Mouse (Mus musculus) testis, postnatal 14 days (tissue): ENCODE results near the gene Foxf2.

Experiments used
- DNase-seq: peaks from one replicate; pipeline ENCODE4 v3.0.0; 2021; ENCODE audit warnings: low spot score

Gene Foxf2

GRCm38 (mm10) chr13:31626183-31626801, 676 bp downstream of the Foxf2 start:
- peak; percentile 12 for DNase-seq

DNA sequence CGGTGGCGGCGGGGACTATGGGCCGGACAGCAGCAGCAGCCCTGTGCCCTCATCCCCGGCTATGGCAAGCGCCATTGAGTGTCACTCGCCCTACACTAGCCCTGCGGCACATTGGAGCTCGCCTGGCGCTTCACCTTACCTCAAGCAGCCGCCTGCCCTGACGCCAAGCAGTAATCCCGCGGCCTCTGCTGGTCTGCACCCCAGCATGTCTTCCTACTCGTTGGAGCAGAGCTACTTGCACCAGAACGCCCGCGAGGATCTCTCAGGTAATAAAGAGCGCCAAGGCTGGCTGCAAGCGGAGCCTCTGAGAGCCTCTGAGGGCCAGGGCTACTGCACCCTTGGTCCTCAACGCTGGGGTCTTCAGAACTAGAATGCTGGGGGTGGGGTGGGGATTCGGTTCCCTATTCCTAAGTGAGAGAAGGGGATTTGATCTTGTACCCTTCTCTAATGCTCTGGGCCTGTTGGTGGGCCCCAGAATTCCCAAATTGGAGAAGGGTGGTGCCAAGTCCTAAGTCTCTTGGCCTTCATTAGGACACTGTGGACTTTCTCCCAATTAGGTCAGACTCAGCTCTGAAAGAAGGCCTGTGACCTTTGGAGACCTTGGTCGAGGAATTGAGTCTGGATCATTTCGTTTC, 1.5 kb downstream of the Foxf2 start:
- no peak for DNase-seq

DNA sequence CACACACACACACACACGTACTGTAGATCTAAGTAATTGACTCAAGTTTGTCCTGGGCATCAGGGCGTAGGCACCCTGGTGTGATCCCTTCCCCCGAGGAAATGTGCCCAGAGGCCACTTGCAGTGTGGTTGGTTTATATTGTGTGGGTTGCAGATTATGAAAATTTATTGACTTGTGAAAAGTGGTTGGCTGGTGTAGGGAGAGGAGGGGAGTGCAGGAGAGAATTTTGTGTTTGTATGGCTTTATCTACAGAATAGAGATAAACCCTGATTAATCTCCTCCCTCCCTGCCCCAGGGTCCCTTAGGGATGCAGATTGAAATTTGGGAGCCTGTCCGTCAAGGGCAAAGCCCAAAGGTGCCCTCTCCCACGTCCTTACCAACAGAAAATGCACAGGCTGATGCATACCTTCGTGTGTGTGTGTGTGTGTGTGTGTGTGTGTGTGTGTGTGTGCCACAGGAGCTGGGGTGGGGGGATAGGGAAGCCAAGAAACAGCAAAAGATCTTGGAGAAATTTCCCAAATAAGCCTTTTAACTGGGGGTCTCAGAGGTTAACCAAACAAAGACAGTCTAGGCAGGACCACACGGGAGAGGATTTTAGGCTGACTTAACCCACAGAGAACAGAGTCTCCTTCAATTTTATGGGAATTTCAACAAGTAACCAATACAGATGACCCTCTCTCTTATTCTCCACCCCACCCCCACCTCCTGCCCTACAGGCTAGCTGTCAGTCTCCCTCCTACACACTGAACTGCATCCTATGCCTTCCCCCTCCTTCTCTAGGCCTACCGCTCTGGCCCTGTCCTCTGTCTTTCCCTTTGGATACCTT, 2.5 kb downstream of the Foxf2 start:
- no peak for DNase-seq

- DNase-seq, result no peak
Observed at GRCm38 (mm10) chr13:31628691-31629180, 3.1 kb downstream of the Foxf2 start.

DNA sequence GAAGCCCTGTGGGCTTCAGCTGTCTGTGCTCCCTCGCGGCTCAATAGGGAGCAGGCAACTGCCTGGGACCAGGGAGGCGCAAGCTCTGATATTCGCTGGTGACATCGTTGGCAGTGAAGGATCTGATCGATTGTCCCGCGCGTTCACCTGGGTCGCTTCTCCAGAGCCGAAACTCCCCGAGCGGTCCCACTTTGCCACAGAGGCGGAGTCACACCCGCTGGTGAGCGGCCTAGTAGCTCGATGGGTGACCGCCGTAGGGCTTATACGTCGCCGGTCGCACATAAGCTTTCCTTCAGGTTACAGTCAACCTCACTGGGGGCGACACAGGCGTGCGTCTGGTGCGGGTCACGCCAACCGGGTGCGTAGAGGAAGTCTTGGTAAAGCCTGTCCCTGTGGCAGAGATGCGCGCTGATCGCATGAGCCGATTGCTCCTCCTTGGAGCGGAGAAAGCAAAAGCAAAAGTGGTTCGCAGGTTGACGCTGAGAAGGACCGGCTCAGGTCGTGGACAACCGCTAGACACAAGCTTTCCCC, 3.8 kb downstream of the Foxf2 start:
- no peak for DNase-seq

- DNase-seq, result no peak
Observed at GRCm38 (mm10) chr13:31630051-31630450, 4.4 kb downstream of the Foxf2 start.

- no peak for DNase-seq
Observed at GRCm38 (mm10) chr13:31630551-31630950, 4.9 kb downstream of the Foxf2 start.

DNA sequence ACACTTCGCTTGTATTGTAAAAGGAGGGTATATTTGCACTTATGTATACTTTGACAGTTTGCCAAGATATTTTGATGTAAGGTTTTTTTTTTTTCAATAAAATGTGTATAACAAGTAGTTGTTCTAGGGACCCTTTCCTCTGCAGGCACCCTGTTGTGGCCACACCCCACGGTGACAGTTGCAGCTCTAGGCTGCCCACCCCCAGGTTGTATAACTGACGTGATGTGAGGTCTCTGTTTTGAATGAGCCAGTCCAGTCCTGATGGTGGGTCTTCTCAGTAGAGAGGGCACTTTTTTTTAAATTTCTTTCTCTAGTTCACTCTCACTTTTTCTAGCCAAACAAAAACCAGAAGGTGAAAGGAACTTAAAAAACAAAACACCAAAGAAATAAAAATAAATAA, 5.7 kb downstream of the Foxf2 start:
- DNase-seq, result no peak

DNA sequence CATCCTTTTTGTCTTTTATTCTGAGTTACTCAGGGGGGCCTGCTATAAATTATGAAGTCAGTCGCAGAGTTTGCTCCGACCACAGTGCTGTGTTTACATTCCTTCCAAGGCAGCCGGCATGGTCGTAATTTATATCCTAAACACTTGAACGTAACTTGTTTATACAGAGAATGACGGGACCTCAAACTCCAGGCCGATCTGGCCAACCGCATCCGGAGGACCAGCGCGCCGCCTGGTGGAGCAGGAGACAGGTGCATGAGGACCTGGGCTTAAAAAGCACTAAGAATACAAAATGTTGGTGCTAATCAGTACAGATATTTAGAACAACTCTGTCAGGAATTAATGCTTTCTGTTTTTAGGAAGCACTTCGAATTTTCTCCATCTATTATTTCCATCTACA, 6.8 kb downstream of the Foxf2 start:
- no peak for DNase-seq

- DNase-seq, result no peak
Observed at GRCm38 (mm10) chr13:31633259-31633658, 7.6 kb downstream of the Foxf2 start.

- DNase-seq, result no peak
Observed at GRCm38 (mm10) chr13:31635546-31635945, 9.9 kb downstream of the Foxf2 start.

DNA sequence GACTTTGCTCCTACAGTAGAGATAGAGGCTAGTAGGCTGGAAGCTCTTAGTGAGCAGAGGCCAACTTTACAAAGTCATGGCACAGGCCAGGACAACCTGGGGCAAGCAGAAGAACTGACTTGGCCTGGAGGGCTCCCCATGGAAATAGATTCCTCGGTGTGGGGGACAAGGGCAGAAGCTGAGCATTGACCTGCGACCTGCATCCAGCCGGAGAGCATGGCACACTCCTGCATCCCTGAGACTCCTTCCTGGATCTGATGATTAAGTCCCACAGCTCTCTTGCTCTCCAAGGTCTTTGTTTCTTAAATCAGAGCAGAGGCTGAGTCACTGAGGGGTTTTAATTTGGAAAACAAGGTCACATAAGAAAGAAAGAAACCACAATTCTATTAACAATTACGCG, 15.9 kb downstream of the Foxf2 start:
- no peak for DNase-seq

DNA sequence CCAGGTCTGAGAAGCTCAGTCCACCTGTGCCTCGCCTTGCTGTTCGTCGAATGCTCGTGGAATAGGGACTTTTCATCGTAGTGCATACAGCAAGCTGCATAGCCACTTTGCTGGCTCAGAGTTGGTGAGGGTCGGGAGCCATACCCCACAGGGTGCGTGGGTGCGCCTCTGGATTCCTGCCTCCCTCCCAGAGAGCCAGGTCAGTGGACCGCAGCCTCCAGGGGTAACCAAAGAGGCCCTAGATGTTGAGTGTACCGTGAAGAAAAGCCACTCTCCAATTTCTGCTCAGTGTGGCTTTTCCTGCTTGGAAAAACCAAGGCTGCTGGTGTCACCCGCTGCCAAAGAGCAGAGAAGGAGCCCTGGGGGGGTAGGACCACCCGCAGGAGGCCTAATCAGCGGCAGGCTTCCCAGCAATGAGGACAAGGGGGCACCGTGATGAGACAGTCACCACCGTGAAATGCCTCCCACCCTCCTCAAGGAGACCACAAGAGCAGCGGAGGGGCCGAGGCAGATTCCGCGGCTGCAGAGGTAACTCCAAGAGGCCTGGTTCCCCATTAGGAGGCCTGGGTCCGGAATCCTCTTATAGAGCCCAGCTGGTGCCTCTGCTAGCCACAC, 26.6 kb downstream of the Foxf2 start:
- DNase-seq, result no peak

DNA sequence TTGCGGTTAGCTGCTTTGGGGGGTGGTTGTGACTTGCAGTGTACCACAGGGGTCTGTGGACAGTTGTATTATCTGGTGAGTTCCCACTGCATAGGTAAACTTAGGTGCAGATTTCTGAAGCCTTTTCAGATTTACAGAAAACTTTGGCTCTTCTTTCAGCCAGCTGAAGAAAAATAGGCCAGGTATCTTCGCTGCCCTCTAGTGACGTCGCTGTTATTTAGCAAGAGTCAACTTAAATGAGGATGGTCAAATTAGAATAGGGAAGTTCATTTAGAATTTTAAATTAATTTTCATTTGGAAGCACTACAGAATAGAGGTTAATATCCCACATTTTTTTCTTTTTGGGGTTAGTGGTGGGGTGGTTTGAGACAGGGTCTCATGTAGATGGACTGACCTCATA, 30.6 kb downstream of the Foxf2 start:
- DNase-seq, result no peak

DNA sequence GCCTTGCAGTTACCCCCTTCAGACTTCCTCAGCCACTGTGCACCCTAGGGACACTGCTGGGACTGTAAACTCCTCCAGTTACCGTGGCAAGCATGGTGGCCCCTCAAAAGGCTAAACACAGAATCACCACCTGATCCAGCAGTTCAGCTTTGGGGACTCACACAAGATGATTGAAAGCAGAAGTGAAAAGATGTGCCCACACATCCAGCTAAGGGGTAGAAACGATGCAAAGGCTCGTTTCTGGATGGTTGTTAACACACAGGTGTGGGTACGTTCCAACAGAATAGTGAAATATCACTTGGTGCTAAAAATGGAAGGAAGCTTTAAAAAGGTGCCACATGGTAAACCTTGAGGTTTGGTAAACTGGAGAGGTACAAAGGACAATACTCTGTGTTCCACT, 32.6 kb downstream of the Foxf2 start:
- DNase-seq, result no peak

- DNase-seq, result peak; percentile 14
Observed at GRCm38 (mm10) chr13:31658963-31659362, 33.3 kb downstream of the Foxf2 start.

- no peak for DNase-seq
Observed at GRCm38 (mm10) chr13:31661211-31661610, 35.6 kb downstream of the Foxf2 start.

GRCm38 (mm10) chr13:31665376-31665775, 39.8 kb downstream of the Foxf2 start:
- DNase-seq, result no peak

- no peak for DNase-seq
Observed at GRCm38 (mm10) chr13:31667919-31668524, 42.4 kb downstream of the Foxf2 start.

- no peak for DNase-seq
Observed at GRCm38 (mm10) chr13:31672093-31672492, 46.5 kb downstream of the Foxf2 start.
